Mouse (Mus musculus) neutrophil, adult 83 days (primary cell): ENCODE results near the gene 1810049J17Rik. TPM values are rescaled to one million over a fixed set of nuclear protein-coding genes. Genes with fewer than 3 reads are reported as not detected.

Experiments used
- total RNA-seq, 2 experiments: library from RNA; stranded (reverse); gene quantifications; one replicate each; pipeline ENCODE4 v1.2.4; 2023

1810049J17Rik gene
- 1 to 10 TPM in 1 of 2 experiments, not detected in 1; 1.2 TPM for total RNA-seq

GRCm38 (mm10) chr15:12321788-12322621 lies at the start of gene 1810049J17Rik:
Gene 1810049J17Rik (minus strand): TSS chr15:12321899.

GRCm38 (mm10) chr15:12321091-12321787 lies 460 bp downstream of the 1810049J17Rik start, which contains the start of gene Golph3:
Gene Golph3 (plus strand): TSS chr15:12321450.

Other genes with a start within 250 kb of the 1810049J17Rik start
- 10 to 100 TPM; 70.8 to 71.6 TPM for gene Zfr, start 204.1 kb downstream of the 1810049J17Rik start, total RNA-seq
- 10 to 100 TPM; 26.6 to 28.5 TPM for gene Mtmr12, start 116.9 kb downstream of the 1810049J17Rik start, total RNA-seq
- gene Golph3, start 449 bp downstream of the 1810049J17Rik start, total RNA-seq = 10 to 100 TPM; 77.4 to 78.7 TPM